Mouse (Mus musculus) regulatory T cell (primary cell): ENCODE data around the gene Bricd5.

Experiments
- in situ Hi-C: fragments of 300-600 bp; cut with MboI, MseI; formaldehyde crosslinking; loops from one replicate; pipeline ENCODE4 v1.15.1; 2025; ENCODE audit warnings: high pct_unique_total_duplicates

Bricd5 gene

DNA sequence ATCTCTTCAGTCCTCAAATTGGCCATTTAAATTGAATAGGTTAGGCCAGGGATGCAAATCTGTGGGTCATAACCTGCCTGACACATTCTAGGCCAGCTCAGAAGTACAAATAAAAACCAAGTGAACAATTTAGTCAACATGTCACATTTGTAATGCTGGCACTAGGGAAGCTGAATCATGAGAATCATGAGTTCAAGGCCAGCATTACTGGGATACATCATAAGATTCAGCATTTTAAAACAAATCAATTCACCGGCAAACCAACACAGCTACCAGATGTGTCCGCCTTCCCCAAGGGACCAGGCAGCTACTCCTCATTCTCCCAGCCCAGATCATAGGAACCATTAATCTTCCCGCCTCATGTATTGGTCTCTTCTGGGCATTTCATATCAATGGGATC, 9.8 kb downstream of the Bricd5 start:
- in situ Hi-C loops, result no loop called here

DNA sequence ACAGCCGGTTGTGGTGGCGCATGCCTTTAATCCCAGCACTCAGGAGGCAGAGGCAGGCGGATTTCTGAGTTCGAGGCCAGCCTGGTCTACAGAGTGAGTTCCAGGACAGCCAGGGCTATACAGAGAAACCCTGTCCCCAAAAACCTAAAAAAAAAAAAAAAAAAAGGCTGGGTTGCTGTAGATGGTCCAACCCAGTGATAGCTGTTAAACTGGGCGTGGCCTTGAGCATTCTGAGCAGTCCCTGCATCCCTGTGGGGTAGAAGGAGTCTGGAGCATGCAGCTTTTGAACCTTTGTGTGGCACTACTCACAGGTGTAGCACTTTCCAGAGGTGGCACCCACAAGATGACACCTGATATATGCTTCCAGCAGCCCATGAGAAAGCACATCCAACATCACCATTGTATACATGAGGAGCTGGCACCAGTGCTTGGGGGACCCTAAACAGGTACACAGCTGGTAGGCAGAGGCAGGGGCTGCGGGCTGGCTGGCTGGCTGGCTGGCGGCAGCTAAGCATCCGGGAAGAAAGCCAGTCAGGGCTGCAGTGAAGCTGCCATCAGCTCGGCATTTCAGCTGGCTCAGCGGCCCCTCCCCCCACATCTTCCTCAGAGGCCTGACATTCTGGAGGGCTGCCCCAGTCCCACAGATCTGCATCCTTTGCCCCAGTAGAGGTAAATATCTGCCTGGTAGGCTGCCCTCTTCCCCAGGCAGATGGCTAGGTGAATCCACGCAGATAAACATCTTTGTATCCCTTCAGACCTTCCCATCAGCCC, 11.6 kb downstream of the Bricd5 start:
- in situ Hi-C loops, result no loop called here

DNA sequence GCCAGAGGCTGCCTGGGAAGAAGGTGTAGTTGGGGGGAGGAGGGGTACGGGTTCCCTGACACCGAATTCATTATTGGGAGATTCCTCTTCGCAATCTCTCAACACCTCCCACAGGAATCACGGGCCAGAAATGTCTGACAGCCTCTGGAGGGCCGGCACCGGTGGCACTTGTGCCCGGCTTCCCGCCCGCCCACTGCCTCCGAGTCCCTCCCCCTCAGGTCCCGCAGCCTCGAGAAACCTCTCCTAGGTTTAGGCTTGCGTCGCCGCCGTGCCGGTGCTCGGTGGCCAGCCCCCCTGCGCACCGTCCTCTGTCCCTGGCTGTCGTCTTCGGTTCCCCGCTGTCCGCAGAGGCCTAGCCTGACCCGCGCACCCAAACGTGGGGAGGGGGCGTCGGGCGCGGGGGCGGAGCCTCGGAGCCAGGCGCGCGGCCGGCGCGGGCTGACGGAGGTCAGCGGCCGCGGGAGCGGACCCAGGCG, 14.5 kb downstream of the Bricd5 start, which contains the start of gene Caskin1:
Gene Caskin1, plus strand, starts transcription at position 416 of the 476 bp plus-strand sequence.
- in situ Hi-C loops, result no loop called here

DNA sequence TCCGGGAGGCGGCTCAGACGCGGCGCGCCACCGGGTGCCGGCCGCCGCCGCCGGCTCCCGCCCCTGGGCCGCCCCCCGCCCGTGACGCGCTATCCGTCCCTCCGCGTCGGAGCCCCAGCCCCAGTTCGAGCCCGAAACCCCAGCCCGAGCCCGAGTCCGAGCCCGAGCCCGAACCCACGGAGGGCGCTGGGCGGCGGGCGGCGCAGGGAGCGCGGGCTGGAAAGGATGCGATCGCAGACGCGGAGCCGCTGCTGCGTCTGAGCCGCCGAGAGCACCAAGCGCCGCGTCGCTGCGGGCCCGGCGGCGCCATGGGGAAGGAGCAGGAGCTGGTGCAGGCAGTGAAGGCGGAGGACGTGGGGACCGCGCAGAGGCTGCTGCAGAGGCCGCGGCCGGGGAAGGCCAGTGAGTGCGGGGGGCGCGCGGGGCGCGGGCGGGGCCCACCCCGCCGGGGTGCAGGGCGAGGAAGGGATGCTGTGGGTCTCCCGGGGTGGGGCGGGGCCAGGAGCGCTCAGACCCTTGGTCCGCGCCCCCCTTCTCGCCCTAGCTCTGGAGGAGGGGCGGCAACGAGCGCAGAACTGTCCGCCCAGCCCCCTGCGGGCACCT, 15.1 kb downstream of the Bricd5 start:
- in situ Hi-C loops, result no loop called here

DNA sequence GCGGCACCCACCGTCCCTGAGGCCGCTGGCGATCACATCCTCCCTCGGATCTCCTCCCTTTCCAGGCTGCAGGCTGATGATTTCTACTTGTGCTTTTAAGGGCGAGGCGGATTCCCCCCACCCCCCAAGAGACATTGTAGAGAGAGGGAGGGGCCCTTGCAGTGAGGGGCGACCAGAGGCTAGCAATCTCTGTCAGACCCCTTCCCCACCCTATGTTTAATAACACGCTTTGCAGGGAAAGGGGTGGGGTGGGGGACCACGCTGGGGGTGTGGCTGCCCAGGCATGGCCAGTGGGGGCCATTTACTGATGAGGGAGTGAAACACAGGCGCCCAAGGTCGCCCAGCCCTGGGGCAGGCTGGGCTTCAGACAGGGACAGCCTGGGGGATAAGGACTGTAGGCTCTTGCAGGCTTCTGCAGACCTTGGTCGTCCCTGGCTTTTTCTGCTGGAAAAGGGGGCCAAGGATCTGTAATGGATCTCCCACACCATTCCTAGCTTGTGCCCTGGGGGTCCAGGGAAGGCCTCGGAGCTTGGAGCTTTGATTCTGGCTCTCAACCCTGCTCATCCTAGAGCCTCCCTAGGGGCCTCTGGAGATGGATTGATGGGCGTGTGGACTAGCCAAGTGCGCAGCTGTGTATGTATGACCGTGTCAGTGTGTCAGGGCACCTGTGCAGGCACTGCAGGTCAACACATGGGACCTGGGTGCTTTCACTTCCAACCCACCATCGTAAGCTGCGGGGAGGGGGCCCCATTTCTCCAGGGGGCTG, 15.8 kb downstream of the Bricd5 start:
- in situ Hi-C loops, result no loop called here

DNA sequence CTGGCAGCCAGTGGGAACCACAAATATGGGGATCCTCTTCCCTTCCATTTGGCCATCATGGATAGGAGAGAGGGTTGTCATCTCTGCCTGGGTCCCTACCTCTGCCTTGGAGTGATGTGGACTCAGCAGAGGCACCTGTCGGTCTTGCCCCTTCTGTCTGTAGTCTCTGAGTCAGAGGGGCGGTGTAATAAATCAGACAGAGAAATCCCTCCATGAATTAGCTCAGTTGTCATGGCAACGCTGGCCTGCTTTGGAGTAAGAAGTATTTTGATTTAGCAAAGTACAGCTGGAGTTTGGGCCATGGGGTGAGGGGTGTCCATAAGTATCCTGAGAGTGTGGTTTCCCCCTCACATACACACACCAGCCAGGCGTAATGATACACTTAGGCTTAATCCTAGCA, 16.7 kb downstream of the Bricd5 start:
- in situ Hi-C loops, result no loop called here

DNA sequence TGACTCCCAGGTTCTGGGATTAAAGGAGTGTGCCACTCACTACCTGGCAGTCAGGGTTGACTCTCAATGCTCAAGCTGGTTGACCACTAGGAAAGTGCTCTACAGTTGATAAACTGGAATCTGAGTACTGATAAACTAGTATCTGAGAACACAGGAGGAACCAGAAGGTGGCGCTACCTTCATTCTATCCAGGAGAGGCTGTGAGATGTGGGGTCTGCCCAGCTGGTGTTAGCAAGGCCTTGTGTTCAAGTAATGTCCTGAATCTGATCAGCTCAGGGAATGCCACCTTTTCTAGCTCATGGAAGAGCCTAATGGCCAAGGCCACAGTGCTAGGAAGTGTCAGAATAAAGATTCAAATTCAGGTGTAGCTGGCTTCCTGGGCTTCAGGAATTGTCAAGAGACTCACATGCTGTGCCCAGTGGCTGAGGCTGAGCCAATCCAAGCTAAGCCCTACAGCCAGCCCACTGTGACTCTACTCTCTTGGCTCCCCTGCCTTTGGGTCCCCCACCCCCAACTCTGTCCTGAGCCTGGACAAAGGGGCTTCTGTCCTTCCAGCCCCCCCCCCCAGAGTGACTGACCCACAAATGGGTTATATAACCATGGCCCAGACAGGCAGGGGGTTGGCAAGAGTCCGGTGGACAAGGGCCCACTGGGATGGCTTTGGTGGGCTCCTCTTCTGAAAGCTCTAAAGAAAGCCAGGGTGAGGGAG, 21.1 kb downstream of the Bricd5 start:
- in situ Hi-C loops, result no loop called here

DNA sequence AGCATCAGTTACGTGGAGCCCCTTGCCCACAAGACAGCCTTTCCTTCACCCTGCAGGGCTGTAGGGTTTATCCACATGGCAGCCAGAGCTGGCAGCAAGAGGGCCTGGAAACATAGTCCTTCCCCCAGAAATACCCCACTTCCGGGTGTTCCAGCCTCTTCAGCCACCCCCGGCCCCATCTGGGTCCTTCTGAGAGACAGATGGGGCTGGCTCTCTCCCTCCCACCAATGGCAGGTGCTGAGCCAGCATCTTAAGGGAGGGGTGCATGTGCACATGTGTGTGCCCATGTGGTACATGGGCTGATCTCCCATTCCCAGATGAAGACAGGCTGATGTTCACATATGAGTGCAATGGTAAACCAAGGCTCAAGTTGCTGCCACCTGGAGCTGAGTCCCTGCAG, 21.8 kb downstream of the Bricd5 start:
- in situ Hi-C loops, result no loop called here

DNA sequence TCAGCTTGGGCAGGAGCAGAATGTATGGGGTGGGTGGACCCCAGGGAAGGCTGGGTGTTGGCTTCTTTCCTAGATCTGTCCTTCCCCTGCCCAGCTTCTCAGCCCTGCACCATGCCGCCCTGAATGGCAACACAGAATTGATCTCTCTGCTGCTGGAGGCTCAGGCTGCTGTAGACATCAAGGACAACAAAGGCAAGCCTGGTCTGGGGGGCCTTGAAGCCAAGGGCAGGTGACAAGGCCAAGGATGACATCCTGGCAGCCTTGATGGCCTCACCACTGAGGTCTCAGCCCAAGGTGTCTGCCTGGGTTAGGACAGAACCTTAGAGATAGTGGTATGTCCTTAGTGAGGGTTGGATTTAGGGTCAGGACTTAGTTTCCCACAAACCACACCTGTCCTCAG, 22.3 kb downstream of the Bricd5 start:
- in situ Hi-C loops, result no loop called here

DNA sequence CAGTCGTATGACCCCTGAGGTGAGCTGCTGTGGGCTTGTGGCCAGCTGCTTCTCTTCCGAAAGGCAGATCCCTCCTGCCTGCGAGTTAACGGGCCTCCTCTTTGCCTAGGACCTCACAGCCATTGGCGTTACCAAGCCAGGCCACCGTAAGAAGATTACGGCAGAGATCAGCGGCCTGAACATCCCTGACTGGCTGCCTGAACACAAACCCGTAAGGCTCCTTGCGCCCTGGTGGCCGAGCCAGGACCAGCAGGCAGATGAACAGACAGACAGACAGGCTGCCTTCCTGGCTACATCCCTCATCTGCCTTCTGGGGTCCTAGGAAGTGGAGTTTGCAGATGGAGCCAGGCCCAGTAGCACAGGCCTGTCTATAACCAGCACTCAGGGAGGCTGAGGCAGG, 28.5 kb downstream of the Bricd5 start:
- in situ Hi-C loops, result no loop called here

DNA sequence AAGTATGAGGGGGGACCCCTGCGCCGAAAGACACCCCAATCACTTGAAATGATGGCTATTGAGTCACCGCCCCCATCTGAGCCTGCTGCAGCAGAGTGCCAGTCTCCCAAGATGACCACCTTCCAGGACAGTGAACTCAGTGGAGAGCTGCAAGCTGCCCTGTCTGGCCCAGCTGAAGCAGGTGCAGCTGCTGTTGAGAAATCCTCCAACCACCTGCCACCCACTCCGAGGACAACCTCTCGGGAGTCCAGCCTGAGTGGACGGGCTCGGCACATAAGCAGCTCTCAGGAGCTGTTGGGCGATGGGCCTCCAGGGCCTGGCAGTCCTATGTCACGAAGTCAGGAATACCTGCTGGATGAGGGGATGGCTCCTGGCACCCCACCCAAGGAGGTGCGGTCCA, 30.4 kb downstream of the Bricd5 start:
- in situ Hi-C loops, result no loop called here

DNA sequence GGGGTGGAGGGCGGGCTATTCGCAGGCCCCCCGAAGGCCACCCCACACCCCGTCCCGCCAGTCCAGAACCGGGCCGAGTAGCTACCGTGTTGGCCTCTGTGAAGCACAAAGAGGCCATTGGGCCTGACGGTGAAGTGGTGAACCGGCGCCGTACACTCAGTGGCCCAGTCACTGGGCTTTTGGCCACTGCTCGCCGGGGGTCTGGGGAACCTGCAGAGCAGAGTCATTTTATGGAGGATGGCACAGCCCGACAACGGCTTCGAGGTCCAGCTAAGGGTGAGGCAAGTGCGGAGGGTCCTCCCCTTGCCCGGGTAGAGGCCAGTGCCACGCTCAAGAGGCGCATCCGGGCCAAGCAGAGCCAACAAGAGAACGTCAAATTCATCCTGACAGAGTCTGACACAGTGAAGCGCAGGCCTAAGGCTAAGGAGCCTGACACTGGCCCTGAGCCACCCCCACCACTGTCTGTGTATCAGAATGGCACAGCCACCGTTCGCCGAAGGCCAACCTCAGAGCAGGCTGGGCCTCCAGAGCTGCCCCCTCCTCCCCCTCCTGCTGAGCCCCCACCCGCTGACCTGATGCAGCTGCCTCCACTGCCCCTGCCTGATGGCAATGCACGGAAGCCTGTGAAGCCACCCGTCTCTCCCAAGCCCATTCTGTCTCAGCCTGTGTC, 31.7 kb downstream of the Bricd5 start:
- in situ Hi-C loops, result no loop called here

DNA sequence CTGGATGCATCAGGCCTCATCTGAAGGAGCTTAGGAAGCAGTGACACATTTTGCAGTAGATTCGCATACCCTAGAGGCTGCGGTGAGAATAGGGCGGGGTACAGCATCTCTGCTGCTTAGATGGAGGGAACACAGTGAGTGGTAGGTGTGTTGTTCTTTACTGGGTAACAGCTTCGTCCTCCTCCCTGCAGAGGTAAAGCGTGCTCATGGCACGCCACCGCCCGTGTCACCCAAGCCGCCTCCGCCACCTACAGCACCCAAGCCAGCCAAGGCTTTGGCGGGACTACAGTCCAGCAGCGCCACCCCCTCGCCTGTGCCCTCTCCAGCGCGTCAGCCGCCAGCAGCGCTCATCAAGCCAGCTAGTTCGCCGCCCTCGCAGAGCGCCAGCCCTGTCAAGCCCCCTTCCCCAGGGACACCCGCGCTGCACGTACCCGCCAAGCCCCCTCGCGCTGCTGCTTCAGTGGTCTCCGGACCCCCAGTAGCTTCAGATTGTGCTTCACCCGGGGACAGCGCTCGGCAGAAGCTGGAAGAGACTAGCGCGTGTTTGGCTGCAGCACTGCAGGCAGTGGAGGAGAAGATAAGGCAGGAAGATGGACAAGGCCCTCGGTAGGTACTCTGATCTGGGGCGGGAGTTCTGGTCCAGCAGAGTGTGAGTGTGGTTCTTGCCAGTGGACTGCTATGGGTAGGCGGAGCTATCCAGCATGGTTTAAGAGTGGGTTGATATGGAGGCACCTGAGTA, 32.8 kb downstream of the Bricd5 start:
- in situ Hi-C loops, result no loop called here

DNA sequence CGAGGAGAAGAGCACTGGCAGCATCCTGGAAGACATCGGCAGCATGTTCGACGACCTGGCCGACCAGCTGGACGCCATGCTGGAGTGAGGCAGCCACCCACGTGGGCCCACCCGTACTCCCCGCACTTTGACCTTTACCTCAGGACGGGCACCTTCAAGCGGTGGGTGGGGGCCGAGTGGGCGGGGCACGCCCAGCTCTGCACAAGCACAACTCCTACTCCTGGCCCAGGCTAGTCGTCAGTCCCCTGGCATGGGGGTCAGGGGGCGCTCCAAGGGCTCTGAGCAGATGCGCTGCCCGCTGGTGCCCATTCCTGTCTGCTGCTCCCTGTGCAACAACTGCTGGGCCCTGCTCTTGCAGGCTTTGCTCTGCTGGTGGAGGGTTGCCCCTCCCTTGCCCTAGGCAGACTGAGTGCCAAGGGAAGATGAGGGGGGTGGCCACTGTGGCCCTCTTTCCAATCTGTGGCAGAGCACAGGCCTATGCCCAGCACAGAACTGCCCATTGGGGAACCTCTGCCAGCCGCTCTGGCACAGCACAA, 33.5 kb downstream of the Bricd5 start:
- in situ Hi-C loops, result no loop called here

DNA sequence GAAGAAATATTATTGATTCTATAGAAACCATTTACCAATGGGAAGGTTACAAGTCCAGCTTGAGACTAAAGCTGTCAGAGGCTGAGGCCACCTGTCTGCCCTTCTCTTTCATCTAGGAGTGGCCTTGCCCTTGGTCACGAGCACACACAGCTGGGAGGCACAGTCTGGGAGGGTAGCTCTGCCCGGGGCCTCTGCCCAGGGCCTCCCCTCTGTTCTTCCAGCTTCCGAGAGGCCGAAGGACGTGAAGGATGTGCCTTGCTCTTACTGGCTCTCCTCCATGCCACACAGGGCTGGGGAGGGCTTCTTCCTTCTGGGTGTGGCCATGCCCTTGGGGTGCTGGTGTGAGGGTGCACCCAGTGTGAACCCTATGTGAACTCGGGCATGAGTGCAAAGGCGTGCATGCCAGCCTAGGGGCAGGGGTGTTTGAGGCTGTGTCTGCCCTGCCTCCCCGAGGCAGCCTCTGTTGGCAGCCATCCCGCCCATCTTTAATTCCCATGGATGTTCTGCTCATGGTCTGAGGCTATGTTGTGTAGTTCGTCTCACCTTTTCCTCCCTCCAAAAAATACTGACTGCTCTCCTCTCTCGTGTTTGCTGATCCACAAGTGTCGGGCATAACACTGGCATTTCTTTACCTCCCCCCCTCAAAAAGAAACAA, 34.2 kb downstream of the Bricd5 start:
- in situ Hi-C loops, result no loop called here

DNA sequence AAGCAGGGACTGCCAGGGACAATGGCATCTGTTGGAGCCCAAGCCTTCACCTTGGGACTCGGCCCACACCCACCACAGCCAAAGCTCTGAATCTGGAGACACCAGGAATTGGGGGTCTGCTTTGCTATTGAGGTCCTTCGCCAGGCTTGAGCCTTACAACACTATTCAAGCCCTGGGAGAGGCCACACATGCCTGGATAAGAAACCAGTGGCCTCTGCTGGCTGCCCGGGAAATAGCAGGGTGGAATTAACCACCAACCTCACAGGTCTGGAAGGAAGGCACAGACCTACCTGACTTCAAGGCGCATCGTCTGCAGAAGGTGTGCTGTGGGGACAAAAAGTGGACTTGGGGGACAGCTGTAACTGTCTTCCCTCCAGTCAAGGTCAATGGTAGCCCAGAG, 39.9 kb downstream of the Bricd5 start:
- in situ Hi-C loops, result no loop called here

DNA sequence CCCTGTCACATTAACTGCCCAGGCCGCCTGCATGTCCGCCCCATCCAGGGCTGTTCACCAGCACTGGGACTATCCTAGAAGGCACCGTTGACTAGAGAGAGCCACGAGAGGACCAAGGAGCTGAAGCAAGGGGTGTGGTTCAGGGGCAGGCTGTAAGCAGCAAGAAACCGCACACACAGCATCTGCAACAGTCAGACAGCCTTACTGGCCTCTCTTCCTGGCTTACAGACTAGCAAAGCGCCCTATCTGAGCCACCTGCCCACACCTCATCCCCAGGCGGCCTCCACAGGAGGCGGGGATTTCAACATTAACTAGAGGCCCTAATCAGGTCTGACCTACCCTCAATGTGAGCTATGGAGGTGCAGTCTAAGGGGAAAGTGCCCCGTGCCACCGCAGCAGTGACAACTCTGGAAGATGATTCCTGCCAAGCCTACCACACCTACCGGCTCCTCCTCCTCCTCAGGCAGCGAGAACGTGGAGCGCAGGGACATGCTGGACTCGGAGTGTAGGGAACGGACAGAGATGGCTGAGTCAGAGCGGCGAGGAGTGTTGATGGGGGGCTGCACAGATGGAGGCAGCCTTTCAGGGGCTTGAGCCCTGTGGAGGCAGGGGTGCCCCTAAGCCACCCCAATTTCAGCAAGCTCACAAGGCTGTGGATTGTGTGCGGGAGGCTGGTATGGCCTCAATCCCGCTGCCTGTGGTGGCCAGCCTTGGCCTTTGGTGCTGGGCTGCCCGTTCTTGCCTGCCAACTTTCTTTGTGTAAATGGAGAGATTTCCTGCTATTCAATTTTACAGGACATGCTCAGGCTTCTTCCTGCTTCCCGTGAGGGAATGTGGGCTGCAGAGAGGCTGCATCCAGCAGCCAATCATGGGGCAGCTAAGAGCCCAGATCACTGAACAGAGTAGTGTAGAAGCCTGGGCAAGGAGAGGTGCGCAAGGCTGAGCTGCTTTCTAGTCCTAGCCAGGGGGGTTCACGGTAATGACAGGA, 40.9 kb downstream of the Bricd5 start:
- in situ Hi-C loops, result no loop called here

DNA sequence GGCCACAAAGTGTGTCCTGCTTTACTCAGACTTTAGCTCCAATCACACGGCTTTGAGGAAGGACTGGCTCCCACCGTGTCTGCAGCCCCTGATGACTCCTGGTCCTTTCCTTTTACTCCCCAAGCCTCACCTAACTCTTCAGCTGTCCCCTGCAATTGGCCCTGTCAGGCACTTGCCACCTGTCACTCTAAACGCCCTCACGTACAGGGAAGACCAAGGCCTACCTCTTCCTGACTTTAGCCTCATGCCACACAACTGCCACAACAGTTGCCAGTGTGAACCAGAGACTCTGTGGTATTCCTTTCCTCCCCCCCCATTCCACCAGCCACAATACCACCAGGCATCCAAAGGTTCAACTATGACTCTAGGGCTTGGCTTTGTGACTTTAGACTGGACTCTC, 46.8 kb downstream of the Bricd5 start:
- in situ Hi-C loops, result no loop called here

DNA sequence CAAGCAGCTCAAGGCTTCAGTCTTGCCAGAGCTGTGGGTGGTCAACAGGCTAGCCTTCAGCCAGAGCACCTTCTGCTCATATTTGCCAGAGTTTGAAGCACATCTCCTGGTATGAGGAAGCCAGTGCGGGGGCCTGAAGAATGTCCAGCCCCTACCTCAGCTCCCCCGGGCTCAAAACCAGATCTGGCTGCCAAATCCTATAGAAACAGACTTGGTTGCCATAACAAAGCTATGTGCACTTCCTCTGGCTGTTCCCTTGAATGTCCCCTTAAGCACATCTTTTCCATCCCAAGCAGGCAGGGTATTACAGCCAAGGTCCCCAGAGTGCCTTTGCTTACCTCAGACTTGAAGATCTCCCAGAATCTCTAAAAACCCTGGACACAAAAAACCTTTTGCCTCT, 51.0 kb downstream of the Bricd5 start:
- in situ Hi-C loops, result no loop called here
